ENCODE assay signal across 17 mouse cellular contexts in the genomic region with DNA sequence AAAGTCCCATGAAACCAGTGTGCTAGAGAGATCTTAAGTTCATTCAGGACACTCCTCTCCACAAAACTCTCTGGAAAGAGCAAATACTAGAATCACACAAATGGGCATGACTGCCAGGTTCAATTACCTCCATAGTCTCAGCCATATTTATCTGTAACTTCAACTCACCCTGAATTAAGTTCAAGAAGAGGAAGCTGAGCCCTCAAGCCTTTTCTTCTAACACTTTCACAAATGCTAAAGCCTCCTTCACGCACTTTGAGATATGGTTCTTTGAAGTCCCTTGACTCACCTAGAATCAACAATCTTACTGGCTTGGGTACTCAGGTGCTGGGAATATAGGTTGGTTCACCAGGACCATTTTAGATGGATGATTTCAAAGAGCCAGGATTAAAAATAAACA. TPM values are rescaled to one million over a fixed set of nuclear protein-coding genes. Genes with fewer than 3 reads are reported as not detected.
"Had no signal": no experiment of that assay in that cellular context is flagged by ENCODE, and none has a peak within 500 bp of the region (broad histone marks: within the 10 kb centered on the region; RNA-seq: fewer than 3 reads in every experiment).

No protein-coding gene starts in this region.

- H3K27ac ChIP-seq: liver, embryonic 12.5 days; liver, embryonic 14.5 days; macrophage; midbrain, embryonic 13.5 days; midbrain, embryonic 15.5 days; neural tube, embryonic 12.5 days; stomach, embryonic 15.5 days; stomach, postnatal 0 days had no signal

- H3K4me1 ChIP-seq: stomach, embryonic 15.5 days had no signal

- H3K4me2 ChIP-seq: liver, embryonic 12.5 days; lung, embryonic 14.5 days; midbrain, embryonic 11.5 days; midbrain, embryonic 13.5 days; midbrain, embryonic 15.5 days; neural tube, embryonic 12.5 days; stomach, embryonic 15.5 days had no signal

- DNase-seq: lung, embryonic 14.5 days; right cerebral cortex, postnatal 14 days; thymus, adult 2 months; thymus, postnatal 14 days; thymus, postnatal 36 days had no signal

- H3K36me3 ChIP-seq: liver, embryonic 12.5 days; midbrain, embryonic 13.5 days; midbrain, embryonic 15.5 days; neural tube, embryonic 12.5 days; stomach, embryonic 15.5 days had no signal

- H3K4me3 ChIP-seq: liver, embryonic 12.5 days; megakaryocyte, embryonic 14.5 days; midbrain, embryonic 13.5 days; midbrain, embryonic 15.5 days; neural tube, embryonic 12.5 days; stomach, embryonic 15.5 days had no signal

- ATAC-seq: liver, embryonic 12.5 days; midbrain, embryonic 13.5 days; midbrain, embryonic 15.5 days had no signal

- H3K27me3 ChIP-seq: midbrain, embryonic 13.5 days; midbrain, embryonic 15.5 days; stomach, embryonic 15.5 days had no signal

- H3K9ac ChIP-seq: liver, embryonic 12.5 days; liver, embryonic 14.5 days; lung, embryonic 14.5 days; midbrain, embryonic 13.5 days; midbrain, embryonic 15.5 days; neural tube, embryonic 12.5 days; stomach, embryonic 15.5 days had no signal

- H3K9me3 ChIP-seq: liver, embryonic 12.5 days; megakaryocyte, embryonic 14.5 days; midbrain, embryonic 13.5 days; midbrain, embryonic 15.5 days; neural tube, embryonic 12.5 days; stomach, embryonic 15.5 days had no signal

RNA-seq across cellular contexts. Expression of gene Slco4c1, which starts 3.2 kb away (rescaled TPM):
- polyA plus RNA-seq: liver, adult 2 months; testis, adult 2 months had no signal
